Mouse (Mus musculus) retina, postnatal 1 day (tissue): ENCODE data around the gene Trim61.
A peak's percentile ranks its signal among the peaks of the same experiment; 100 is the strongest.
"Not testable (repeated sequence)": the region's sequence is repeated elsewhere in the genome, so short reads cannot be mapped to it uniquely, and the experiment has no call there.

Experiments used
- DNase-seq: peaks from one replicate; pipeline ENCODE4 v3.0.0-alpha.2; 2012

Gene Trim61

GRCm38 (mm10) chr8:65018423-65018822 is at the start of gene Trim61, which contains the start of gene Trim60:
Gene Trim61, minus strand, starts transcription at chr8:65018523.
Gene Trim60, minus strand, starts transcription at chr8:65018584.
- no peak for DNase-seq

- no peak for DNase-seq
Measured at GRCm38 (mm10) chr8:65067694-65068472, 49.6 kb upstream of the Trim61 start.

GRCm38 (mm10) chr8:65067031-65067430 is 48.7 kb upstream of the Trim61 start:
- no peak for DNase-seq

DNA sequence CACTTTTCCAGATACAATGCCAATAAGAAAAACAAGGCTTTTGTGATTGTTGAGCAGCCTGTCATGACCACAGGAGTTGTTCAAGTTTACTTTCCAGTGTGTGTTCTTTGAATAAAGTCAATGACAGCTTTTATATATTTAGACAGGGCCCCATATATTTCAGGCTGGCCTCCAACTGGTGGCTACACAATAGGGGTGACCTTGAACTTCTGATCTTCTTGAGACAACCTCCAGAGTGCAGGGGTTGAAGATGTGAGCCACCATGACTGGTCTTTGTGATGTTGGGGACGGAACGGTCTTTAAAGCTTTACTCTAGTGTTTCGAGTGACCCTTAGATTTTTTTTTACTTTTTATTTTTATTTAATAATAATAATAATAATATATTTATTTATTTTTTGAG is 47.3 kb upstream of the Trim61 start:
- no peak for DNase-seq

DNA sequence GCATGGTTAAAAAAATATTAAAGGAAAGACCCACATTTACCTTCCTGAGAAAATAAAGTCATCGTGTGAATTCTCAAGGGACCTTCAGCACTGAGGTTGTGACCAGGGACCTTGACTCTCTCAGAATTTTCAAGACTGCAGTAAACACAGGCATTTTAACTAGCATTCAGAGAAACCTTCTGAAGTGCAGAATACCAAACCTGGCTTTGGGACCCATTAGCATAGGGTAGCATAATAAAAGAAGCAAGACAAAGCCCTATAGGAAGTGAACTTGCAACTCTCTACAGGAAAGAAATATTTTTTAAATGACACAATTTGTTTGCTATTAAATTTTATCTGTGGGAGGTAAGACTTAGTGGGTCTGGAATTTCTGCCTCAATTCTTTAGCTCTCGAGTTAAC is 45.7 kb upstream of the Trim61 start:
- DNase-seq: no peak

DNA sequence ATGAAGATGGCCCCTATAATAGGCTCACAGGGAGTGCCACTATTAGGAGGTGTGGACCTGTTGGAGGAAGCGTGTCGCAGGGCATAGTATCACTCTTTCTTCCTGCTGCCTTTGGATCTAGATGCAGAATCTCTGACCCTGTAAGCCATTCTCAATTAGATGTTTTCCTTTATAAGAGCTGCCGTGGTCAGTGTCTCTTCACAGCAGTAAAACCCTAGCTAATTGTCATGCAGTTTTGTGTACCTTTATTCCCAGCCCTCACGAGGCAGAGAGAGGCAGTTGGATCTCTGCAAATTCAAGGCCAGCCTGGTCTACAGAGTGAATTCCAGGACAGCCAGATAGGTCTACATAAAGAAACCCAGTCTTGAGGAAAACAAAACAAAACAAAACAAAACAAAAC is 43.9 kb upstream of the Trim61 start:
- no peak for DNase-seq

DNA sequence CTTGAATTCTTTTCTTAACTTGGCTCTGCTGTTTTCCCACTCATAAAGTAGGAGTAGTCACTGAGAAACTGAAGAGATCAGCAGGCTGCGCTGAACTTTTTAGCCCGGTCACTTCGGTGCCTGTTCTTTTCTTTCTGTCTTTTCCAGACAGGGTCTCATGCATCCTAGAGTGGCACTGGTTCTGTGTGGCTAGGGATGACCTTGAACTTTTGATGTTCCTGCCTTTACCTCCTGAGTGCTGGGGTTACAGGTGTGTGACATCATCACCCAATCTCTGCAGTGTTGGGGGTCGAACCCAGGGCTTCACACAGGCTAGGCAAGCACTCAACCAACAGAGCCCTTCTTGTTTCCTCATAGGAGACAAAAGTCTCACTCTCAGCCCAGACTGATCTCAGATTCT is 38.4 kb upstream of the Trim61 start:
- no peak for DNase-seq

GRCm38 (mm10) chr8:65053968-65054367 is 35.6 kb upstream of the Trim61 start:
- DNase-seq: no peak

DNA sequence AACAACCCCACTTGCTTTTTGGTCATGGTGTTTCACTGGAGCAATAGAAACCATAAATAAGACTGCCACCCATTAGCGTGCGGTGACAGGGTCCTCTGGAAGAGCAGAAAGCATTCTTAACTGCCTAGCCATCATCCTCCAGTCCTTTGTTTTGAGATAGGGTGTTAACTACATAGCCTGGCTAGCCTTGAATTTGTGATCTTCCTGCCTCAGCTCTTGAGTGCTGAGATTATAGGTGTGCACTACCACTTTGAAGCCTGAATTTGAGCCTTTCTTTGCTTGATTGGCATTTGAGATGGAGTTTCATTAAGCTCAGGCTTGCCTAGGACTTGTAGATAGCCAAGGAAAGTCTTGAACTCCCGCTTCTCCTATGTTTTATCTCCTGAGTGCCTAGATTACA is 35.2 kb upstream of the Trim61 start:
- DNase-seq: no peak

GRCm38 (mm10) chr8:65047801-65048200 is 29.5 kb upstream of the Trim61 start:
- DNase-seq: no peak

DNA sequence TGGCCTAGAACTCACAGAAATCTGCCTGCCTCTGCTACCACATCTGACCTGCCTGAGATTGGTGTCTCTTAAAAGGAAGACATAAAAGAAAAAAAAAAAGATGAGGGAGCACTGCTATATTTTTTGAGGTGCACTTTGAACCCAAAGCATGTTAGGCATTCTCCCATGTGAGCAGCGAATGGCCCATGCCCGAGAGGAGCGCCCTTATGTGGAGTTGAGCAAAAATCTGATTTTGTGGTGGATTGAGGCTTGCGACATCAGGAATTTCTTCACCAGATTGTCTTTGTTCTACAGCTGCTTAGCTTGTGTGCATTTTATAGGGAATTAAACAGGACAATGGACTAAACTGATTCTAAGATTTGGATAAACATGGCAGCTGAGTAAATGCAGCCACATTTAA is 28.9 kb upstream of the Trim61 start:
- DNase-seq: no peak

- no peak for DNase-seq
Measured at GRCm38 (mm10) chr8:65046565-65046964, 28.2 kb upstream of the Trim61 start.

DNA sequence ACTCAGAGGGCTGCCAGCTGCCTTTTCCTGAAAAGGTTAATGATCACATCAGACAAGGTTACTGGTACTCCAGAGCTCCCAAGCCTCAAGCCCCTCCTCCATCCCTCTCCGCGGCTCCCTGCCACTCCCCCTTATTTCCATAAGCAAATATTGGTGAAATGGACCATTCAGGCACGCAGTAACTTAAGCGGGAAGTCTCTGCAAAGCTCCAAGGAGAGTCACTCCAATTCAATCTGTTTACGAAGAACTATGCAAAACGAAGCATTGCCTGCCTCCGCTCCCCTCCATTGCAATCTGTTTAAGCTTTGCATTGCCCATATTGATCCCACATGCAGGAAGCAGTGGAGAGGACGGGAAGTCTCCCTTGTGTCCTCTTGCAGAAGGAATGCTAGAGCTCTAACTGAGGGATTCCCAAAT is 18.8 kb upstream of the Trim61 start, which contains the start of gene Apela:
Gene Apela, minus strand, starts transcription at position 220 of the 417 bp plus-strand sequence.
- peak; percentile 58 for DNase-seq

DNA sequence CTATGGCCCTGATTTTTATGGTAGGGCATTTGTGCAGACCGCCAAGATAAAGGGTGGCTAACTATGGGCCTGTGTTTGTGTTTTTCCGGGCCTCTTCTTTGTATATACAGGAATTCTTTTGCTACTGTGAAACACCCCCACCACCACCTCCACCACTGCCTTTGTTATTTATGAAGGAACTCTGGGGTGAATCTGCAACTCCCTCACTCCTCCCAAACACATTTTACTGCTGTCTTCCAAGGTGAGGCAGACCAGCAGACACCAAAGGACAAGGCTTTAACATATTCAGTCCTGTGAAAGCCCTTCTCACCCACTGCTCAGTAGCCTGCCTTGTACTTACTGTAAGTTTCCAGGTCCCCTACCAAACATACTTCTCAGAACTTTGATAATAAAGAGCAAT is 15.8 kb upstream of the Trim61 start:
- no peak for DNase-seq

DNA sequence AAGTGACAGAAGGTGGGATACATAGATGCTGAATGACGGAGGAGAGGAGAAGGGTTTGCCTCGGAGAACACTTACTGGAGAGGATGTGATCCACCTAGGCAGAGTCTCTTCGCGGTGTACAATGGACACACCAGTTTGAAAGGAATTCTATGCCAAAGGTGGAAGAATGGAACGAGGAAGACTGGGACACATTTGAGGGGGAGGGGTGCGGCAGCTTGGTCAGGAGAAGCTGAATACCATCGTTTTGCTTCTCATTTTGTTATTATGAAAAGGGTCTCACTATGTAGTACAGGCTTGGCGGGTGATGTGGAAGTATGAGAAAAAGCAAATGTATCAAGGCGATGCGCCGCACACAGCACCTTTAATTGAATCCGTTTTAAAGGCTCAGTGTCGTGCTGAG is 14.7 kb upstream of the Trim61 start:
- DNase-seq: no peak

GRCm38 (mm10) chr8:65032107-65032506 is 13.8 kb upstream of the Trim61 start:
- DNase-seq: no peak

- no peak for DNase-seq
Measured at GRCm38 (mm10) chr8:65030735-65031485, 12.6 kb upstream of the Trim61 start.

DNA sequence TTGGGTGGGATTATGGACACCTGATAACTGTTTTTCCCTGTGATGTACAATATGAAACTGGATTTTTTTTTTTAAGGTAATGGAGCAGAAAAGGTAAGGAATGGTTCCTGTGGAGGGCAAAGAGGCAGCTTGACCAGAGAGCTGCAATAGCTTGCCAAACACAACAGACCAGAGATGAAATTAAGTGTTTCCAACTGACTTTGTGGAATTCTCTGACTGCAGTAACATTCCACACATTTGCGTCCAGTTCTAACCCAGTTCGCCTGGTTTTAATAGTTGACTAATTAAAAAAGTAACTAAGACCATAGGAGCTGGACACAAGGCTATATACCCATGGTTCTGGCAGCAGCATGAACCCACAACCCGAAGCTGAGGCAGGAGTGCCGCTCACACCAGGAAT is 11.5 kb upstream of the Trim61 start:
- no peak for DNase-seq

GRCm38 (mm10) chr8:65028959-65029686 is 10.8 kb upstream of the Trim61 start:
- peak; percentile 24 for DNase-seq

GRCm38 (mm10) chr8:65022485-65022884 is 4.2 kb upstream of the Trim61 start:
- DNase-seq: peak; percentile 52

DNA sequence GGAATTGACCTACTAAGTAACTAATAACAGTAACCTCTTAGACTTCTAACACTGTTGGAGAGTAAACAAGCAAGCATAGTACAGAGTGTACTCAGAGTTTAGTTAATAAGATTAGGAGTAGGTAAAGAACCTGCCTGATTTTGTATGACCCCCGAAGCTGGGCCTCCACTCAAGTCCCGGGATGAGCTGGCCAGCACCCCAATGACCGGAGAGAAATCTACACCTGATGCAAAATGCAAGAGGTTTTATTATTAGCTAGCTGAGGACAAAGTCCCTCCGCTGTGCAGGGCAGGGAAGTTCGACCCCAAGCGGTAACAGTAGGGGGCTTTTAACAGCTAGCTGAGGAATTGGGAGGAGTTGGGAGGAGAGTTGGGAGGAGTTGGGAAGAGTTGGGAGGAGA is 10.7 kb downstream of the Trim61 start:
- DNase-seq: not testable (repeated sequence)

GRCm38 (mm10) chr8:64998806-64999365 is 19.4 kb downstream of the Trim61 start:
- DNase-seq: no peak

- DNase-seq: no peak
Measured at GRCm38 (mm10) chr8:64987731-64988130, 30.6 kb downstream of the Trim61 start, which contains the start of gene Trim75. Gene Trim75, minus strand, starts transcription at chr8:64987831.
